Mouse (Mus musculus): ENCODE measurements around the gene Trim28. TPM values are rescaled to one million over a fixed set of nuclear protein-coding genes. Genes with fewer than 3 reads are reported as not detected.
A peak's percentile ranks its signal among the peaks of the same experiment; 100 is the strongest.

The Trim28 gene
- polyA plus RNA-seq, 1 experiment: 195 TPM

DNA sequence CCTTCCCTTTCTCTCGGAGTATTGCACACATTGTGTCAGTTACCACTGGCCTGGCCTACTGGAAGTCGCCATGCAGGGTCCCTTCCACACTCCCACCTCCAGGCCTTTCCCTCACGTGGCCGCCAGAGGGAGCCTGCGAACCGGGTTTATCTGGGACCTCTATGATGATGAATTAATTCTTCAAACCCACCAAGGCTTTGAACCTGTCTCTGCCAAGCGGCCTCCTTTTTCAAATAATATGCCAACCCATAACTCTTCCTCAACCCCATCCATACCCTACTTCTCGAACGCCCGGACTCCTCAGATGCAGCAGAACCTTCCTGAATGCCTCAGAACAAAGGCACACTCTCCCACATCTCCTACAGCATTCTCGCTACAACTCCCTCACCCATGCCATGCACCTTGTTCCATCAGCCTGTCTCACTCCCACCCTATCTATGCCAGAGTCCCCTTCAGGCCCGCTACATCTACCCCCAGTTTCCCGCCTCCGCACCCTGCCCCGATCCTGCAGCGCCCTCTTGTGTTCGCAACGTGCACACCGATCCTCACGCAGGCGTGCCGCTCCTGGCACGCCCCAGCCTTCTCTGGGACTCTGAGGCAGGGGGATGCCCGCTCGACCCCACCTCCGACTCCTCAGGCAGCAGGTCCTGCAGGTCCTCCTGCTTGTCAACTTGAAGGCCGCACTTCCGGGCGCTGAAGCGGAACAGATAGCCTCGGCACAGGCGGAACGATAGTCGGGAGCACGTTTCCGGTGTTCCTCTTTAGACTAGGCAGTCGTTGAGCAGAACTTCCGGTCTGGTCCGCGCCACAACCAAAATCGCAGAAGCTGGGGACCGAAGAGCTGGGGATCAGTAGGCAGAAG, 10.5 kb downstream of the Trim28 start:
- Histone ChIP-seq H3K27me3 (ENCODE audit: control insufficient read depth, insufficient read depth, low read length) (no peaks in the 10 kb centered on the region), H3K4me1 (ENCODE audit: control insufficient read depth, insufficient read depth, insufficient read length, low read length) (peaks cover 11% of the 10 kb centered on the region; the same call in 1 of the 2 replicates), H3K27ac (ENCODE audit: insufficient read depth, low read depth, low read length) (peak overlapping the region; percentile 93), H3K36me3 (ENCODE audit: control insufficient read depth, insufficient read depth, low read length) (peaks cover 20% of the 10 kb centered on the region), H3K4me3 (ENCODE audit: low read depth, low read length) (peak overlapping the region; percentile 94)
- TF ChIP-seq CTCF (IDR thresholded peaks at IDR 0.05; ENCODE audit: extremely low read depth, insufficient read length, insufficient replicate concordance, low read depth, low read length) (peak; percentile 96), POLR2A (IDR thresholded peaks at IDR 0.05; ENCODE audit: low read depth, low read length) (peak; percentile 55)
- under 1% methylated on average over 42 of the region's 42 CpGs for WGBS

DNA sequence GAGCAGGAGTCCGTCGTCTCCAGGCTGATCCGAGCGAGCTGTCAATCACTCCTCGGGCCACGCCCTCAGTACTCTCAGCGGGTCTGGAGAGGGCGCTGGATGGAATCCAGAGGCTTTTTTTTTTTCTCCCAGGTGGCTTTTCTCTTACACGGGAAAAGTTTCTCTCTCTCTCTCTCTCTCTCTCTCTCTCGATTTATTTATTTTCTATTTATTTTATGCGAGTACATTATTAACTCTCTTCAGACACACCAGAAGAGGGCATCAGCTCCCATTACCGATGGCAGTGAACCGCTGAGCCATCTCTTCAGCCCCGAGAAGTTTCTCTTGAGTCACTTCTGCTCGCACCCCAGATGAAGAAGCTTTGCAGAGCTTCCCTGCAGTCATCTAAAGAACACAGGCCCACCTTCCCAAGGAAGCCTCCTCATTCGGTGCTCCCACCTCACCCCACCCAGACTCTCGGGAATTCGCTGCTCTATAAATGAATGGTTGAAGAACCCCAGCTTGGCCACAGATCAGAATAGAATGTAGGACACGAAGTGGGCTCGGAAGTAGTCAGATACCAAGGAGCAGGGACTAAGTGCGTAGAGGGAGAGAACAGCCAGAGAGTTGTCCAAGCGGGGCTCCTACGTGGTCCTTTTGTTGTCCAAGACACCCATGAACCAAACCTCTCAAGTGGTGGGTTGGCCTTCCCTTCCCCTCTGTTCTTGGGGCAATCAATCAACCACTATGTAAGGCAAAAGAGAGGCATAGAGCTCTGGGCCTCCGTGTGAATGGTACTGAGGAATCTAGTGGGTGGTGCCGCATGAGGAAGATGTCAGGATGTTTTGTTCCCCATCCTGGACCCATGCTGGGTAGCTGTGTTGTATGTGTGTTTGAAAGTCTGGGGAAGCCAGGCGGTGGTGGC, 11.3 kb downstream of the Trim28 start, which contains the start of gene Zbtb45:
TSS of gene Zbtb45 (minus strand) at position 30 of the 904 bp plus-strand sequence.
- Histone ChIP-seq H3K4me1 (ENCODE audit: control insufficient read depth, insufficient read depth, insufficient read length, low read length) (peaks cover 13% of the 10 kb centered on the region; the same call in 1 of the 2 replicates), H3K4me3 (ENCODE audit: low read depth, low read length) (peak within 1 kb of the TSS; percentile 94), H3K27me3 (ENCODE audit: control insufficient read depth, insufficient read depth, low read length) (no peaks in the 10 kb centered on the region), H3K27ac (ENCODE audit: insufficient read depth, low read depth, low read length) (peak within 1 kb of the TSS; percentile 93), H3K36me3 (ENCODE audit: control insufficient read depth, insufficient read depth, low read length) (peaks cover 20% of the 10 kb centered on the region)
- no peak for TF ChIP-seq CTCF (IDR thresholded peaks at IDR 0.05; ENCODE audit: extremely low read depth, insufficient read length, insufficient replicate concordance, low read depth, low read length)
- TF ChIP-seq POLR2A (IDR thresholded peaks at IDR 0.05; ENCODE audit: low read depth, low read length): no peak
- 12% methylated on average over 26 of the region's 26 CpGs for WGBS

DNA sequence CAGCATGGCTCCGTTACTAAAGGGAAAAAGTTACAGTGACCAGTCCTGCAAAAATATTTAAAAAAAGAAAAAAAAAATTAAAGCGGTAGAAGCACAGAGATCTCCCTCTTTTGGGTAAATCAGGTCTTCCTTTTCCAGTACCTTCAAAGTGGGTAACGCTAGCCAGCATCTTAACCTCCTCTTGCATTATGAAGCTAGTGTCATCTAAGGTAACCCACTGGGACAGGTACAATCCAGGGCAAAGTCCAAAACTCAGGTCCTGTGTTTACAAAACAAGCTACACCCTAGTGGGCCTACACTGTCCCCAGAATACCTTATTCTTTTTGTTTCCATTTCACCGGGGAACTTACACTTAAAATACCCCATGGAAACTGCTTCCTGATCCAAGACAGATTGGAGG, 14.8 kb downstream of the Trim28 start:
- no peaks in the 10 kb centered on the region for H3K27me3 ChIP-seq (ENCODE audit: control insufficient read depth, insufficient read depth, low read length)
- TF ChIP-seq POLR2A (IDR thresholded peaks at IDR 0.05; ENCODE audit: low read depth, low read length) (no peak), CTCF (IDR thresholded peaks at IDR 0.05; ENCODE audit: extremely low read depth, insufficient read length, insufficient replicate concordance, low read depth, low read length) (no peak)
- WGBS: 42% methylated on average over 4 of the region's 4 CpGs
- H3K4me3 ChIP-seq (ENCODE audit: low read depth, low read length): no peak overlapping the region
- peaks cover 13% of the 10 kb centered on the region; the same call in 1 of the 2 replicates for H3K4me1 ChIP-seq (ENCODE audit: control insufficient read depth, insufficient read depth, insufficient read length, low read length)
- H3K36me3 ChIP-seq (ENCODE audit: control insufficient read depth, insufficient read depth, low read length): no peaks in the 10 kb centered on the region
- H3K27ac ChIP-seq (ENCODE audit: insufficient read depth, low read depth, low read length): peak overlapping the region; percentile 54; the same call in 1 of the 2 replicates

- no peaks in the 10 kb centered on the region for H3K36me3 ChIP-seq (ENCODE audit: control insufficient read depth, insufficient read depth, low read length)
- WGBS: 27% methylated on average over 6 of the region's 6 CpGs
- TF ChIP-seq POLR2A (IDR thresholded peaks at IDR 0.05; ENCODE audit: low read depth, low read length) (no peak), CTCF (IDR thresholded peaks at IDR 0.05; ENCODE audit: extremely low read depth, insufficient read length, insufficient replicate concordance, low read depth, low read length) (no peak)
- H3K27ac ChIP-seq (ENCODE audit: insufficient read depth, low read depth, low read length): peak overlapping the region; percentile 54
- H3K27me3 ChIP-seq (ENCODE audit: control insufficient read depth, insufficient read depth, low read length): no peaks in the 10 kb centered on the region
- peaks cover 10% of the 10 kb centered on the region; the same call in 1 of the 2 replicates for H3K4me1 ChIP-seq (ENCODE audit: control insufficient read depth, insufficient read depth, insufficient read length, low read length)
- H3K4me3 ChIP-seq (ENCODE audit: low read depth, low read length): no peak overlapping the region
Measured at GRCm38 (mm10) chr7:13014275-13014839, 15.4 kb downstream of the Trim28 start.

- no peak overlapping the region for H3K4me3 ChIP-seq (ENCODE audit: low read depth, low read length)
- no peaks in the 10 kb centered on the region for H3K36me3 ChIP-seq (ENCODE audit: control insufficient read depth, insufficient read depth, low read length)
- H3K27me3 ChIP-seq (ENCODE audit: control insufficient read depth, insufficient read depth, low read length): no peaks in the 10 kb centered on the region
- H3K27ac ChIP-seq (ENCODE audit: insufficient read depth, low read depth, low read length): no peak overlapping the region
- no peak for TF ChIP-seq POLR2A (IDR thresholded peaks at IDR 0.05; ENCODE audit: low read depth, low read length)
- no peak for TF ChIP-seq CTCF (IDR thresholded peaks at IDR 0.05; ENCODE audit: extremely low read depth, insufficient read length, insufficient replicate concordance, low read depth, low read length)
- 89% methylated on average over 1 of the region's 1 CpGs for WGBS
- peaks cover 9% of the 10 kb centered on the region; the same call in 1 of the 2 replicates for H3K4me1 ChIP-seq (ENCODE audit: control insufficient read depth, insufficient read depth, insufficient read length, low read length)
Measured at GRCm38 (mm10) chr7:13015217-13015616, 16.3 kb downstream of the Trim28 start.

DNA sequence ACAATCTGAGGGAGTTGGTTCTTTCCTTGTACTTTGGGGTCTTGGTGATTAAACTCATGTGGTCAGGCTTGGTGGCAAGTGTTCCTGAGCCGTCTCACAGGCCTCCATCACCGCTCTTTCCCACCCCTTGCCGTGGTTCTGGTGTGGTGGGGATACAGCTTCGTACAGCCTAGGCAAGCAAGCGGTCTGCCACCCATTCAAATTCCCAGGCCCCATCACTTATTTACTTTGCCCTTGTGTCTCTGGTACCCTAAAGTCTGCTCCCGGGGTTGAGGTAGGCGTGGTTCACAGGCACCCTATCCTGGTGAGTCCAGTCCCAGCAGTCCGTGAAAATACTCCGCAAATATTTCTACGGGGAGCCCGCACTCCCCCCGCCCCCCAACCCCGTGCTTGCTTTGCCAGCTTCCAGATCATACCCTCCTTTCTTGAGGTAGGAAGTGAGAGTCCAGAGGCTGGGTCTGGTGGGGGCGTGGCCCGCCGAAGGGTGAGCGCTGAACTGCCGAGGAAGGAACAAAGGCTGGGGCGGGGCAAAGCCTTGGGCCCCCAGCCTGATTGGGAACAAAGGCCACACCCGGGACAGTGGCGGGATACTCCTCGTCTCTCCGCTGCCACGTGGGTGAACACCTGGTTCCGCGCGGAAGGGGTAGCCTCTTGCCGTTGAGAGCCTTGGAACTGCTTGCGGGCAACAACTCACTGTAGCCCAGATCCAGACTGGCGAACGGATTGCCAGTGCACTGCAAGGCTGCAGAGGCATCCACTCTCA, 24.0 kb downstream of the Trim28 start:
- TF ChIP-seq POLR2A (IDR thresholded peaks at IDR 0.05; ENCODE audit: low read depth, low read length) (no peak; the same call in 1 of the 2 replicates), CTCF (IDR thresholded peaks at IDR 0.05; ENCODE audit: extremely low read depth, insufficient read length, insufficient replicate concordance, low read depth, low read length) (no peak)
- 5% methylated on average over 30 of the region's 31 CpGs for WGBS
- peaks cover 9% of the 10 kb centered on the region for H3K4me1 ChIP-seq (ENCODE audit: control insufficient read depth, insufficient read depth, insufficient read length, low read length)
- peak overlapping the region; percentile 40; the same call in 1 of the 2 replicates for H3K27ac ChIP-seq (ENCODE audit: insufficient read depth, low read depth, low read length)
- H3K27me3 ChIP-seq (ENCODE audit: control insufficient read depth, insufficient read depth, low read length): no peaks in the 10 kb centered on the region
- H3K36me3 ChIP-seq (ENCODE audit: control insufficient read depth, insufficient read depth, low read length): peaks cover 11% of the 10 kb centered on the region
- H3K4me3 ChIP-seq (ENCODE audit: low read depth, low read length): peak overlapping the region; percentile 58

Measured in small intestine, adult 2 months (tissue).